Mouse (Mus musculus): ENCODE measurements around the gene Mdm2. TPM values are rescaled to one million over a fixed set of nuclear protein-coding genes. Genes with fewer than 3 reads are reported as not detected.

Mdm2 gene
- total and polyA plus RNA-seq, 3 experiments = 35.3 to 601 (median 42.2) TPM

DNA sequence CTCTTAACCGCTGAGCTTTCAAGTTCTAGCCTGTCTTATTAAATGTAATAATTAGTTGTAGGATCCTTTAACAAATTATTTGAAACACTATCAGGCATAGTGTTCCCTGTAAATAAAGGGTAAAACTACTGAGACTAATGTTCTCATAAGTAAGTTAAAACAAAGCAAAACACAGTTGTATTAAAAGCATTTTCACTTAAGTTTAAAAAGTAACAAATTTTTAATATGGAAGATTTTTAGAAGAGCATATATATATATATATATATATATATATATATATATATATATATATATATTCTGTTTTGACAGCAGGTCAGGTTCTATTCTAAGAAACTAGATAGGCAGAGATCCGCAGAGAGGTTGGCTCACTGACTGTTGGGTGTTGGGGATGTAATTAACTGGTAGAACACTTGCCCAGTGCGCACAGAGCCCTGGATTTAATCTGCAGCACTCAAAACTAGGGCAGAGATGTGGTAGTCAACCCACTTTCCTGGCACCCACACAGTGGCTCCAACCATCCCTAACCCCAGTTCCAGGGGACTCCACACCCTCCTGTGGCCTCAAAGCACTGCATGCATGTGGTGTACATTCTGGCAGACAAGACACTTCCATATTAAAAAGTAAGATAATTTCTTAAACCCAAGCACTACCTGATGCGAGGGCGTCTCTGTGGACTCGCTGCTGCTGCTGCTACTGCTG, 16.2 kb downstream of the Mdm2 start:
- no peak for DNase-seq (ENCODE audit: low read depth, low spot score)
- H3K4me3 ChIP-seq (ENCODE audit: control insufficient read depth in 1 of 2, insufficient read depth in 1 of 2, low read depth in 2 of 2, low read length in 2 of 2) = no peak overlapping the region
- no peak overlapping the region for H3K27ac ChIP-seq (ENCODE audit: control insufficient read depth, low read depth, low read length)
- H3K36me3 ChIP-seq (ENCODE audit: control insufficient read depth in 1 of 2, insufficient read depth in 2 of 2, low read length in 2 of 2) = peaks cover 0 to 47% of the 10 kb centered on the region in 2 experiments; a peak in 2 of 4 replicates
- H3K9ac ChIP-seq (ENCODE audit: control insufficient read depth, low read depth, low read length, poor library complexity, severe bottlenecking) = no peak overlapping the region
- TF ChIP-seq ZNF384 (IDR thresholded peaks at IDR 0.05; ENCODE audit: low read depth, low read length) = no peak
- no peak for TF ChIP-seq ZC3H11A (IDR thresholded peaks at IDR 0.05; ENCODE audit: low read depth, low read length)
- TF ChIP-seq CTCF (IDR thresholded peaks at IDR 0.05 in 2 of 3, conservative IDR thresholded peaks at IDR 0.05 in 1 of 3; ENCODE audit: control insufficient read depth in 1 of 3, insufficient read depth in 1 of 3, low read depth in 2 of 3, low read length in 3 of 3, poor library complexity in 1 of 3, severe bottlenecking in 1 of 3) = no peak
- no peak for TF ChIP-seq MXI1 (IDR thresholded peaks at IDR 0.05; ENCODE audit: low read depth, low read length)
- no peak for TF ChIP-seq USF1 (IDR thresholded peaks at IDR 0.05; ENCODE audit: low read depth, low read length)
- no peak for TF ChIP-seq UBTF (IDR thresholded peaks at IDR 0.05; ENCODE audit: borderline replicate concordance, insufficient read depth, low read depth, low read length)
- TF ChIP-seq HCFC1 (IDR thresholded peaks at IDR 0.05; ENCODE audit: low read depth, low read length) = no peak
- no peak for TF ChIP-seq ZKSCAN1 (IDR thresholded peaks at IDR 0.05; ENCODE audit: low read depth, low read length)
- TF ChIP-seq EP300 (IDR thresholded peaks at IDR 0.05; ENCODE audit: low read depth in 1 of 2, low read length in 2 of 2) = no peak
- H3K27me3 ChIP-seq (ENCODE audit: control insufficient read depth in 1 of 2, insufficient read depth in 2 of 2, low read length in 2 of 2) = no peaks in the 10 kb centered on the region
- no peaks in the 10 kb centered on the region for H3K9me3 ChIP-seq (replicated peaks; ENCODE audit: insufficient read depth, low read length)
- H3K4me1 ChIP-seq (ENCODE audit: control insufficient read depth in 1 of 2, insufficient read depth in 2 of 2, low read length in 2 of 2) = no peaks in the 10 kb centered on the region
- no peaks in the 10 kb centered on the region for H3K79me2 ChIP-seq (ENCODE audit: control insufficient read depth, insufficient read depth, low read length, poor library complexity)

DNA sequence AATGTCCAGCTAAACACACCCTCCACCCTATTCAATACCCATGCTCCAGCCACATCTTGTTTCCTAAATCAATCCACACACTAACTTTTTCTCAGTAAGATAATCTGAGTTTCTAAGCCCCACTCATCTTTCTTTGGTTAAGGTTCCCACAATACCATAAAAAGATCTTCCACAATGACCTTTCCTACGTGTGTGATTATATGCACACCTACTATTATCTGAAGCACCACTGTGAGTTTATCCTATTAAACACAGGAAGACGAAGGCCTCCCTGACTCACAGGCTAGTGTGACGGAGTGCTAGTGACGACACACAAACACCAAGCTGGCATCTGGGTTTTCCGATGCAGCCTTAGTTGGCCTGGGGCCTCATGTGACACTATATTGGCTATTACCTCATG, 17.6 kb downstream of the Mdm2 start:
- Histone ChIP-seq H3K36me3 (ENCODE audit: control insufficient read depth in 1 of 2, insufficient read depth in 2 of 2, low read length in 2 of 2) (peaks cover 0 to 41% of the 10 kb centered on the region in 2 experiments; a peak in 2 of 4 replicates), H3K4me3 (ENCODE audit: control insufficient read depth in 1 of 2, insufficient read depth in 1 of 2, low read depth in 2 of 2, low read length in 2 of 2) (no peak overlapping the region), H3K27me3 (ENCODE audit: control insufficient read depth in 1 of 2, insufficient read depth in 2 of 2, low read length in 2 of 2) (no peaks in the 10 kb centered on the region), H3K9ac (ENCODE audit: control insufficient read depth, low read depth, low read length, poor library complexity, severe bottlenecking) (no peak overlapping the region), H3K4me1 (ENCODE audit: control insufficient read depth in 1 of 2, insufficient read depth in 2 of 2, low read length in 2 of 2) (no peaks in the 10 kb centered on the region), H3K9me3 (replicated peaks; ENCODE audit: insufficient read depth, low read length) (no peaks in the 10 kb centered on the region), H3K27ac (ENCODE audit: control insufficient read depth, low read depth, low read length) (no peak overlapping the region), H3K79me2 (ENCODE audit: control insufficient read depth, insufficient read depth, low read length, poor library complexity) (no peaks in the 10 kb centered on the region)
- TF ChIP-seq ETS1 (IDR thresholded peaks at IDR 0.05; ENCODE audit: low read depth, low read length) (no peak), RAD21 (IDR thresholded peaks at IDR 0.05; ENCODE audit: low read depth, low read length) (no peak), E2F4 (IDR thresholded peaks at IDR 0.05; ENCODE audit: borderline replicate concordance, low read depth, low read length) (no peak), HCFC1 (IDR thresholded peaks at IDR 0.05; ENCODE audit: low read depth, low read length) (no peak), CHD2 (IDR thresholded peaks at IDR 0.05; ENCODE audit: low read length) (no peak), POLR2AphosphoS2 (IDR thresholded peaks at IDR 0.05; ENCODE audit: low read length) (no peak), ZKSCAN1 (IDR thresholded peaks at IDR 0.05; ENCODE audit: low read depth, low read length) (no peak), MAX (IDR thresholded peaks at IDR 0.05; ENCODE audit: low read length) (no peak), RCOR1 (IDR thresholded peaks at IDR 0.05; ENCODE audit: low read depth, low read length) (no peak), ZNF384 (IDR thresholded peaks at IDR 0.05; ENCODE audit: low read depth, low read length) (no peak), NRF1 (IDR thresholded peaks at IDR 0.05; ENCODE audit: insufficient read depth, low read depth, low read length, poor library complexity, severe bottlenecking) (no peak), ZC3H11A (IDR thresholded peaks at IDR 0.05; ENCODE audit: low read depth, low read length) (no peak), EP300 (IDR thresholded peaks at IDR 0.05; ENCODE audit: low read depth in 1 of 2, low read length in 2 of 2) (no peak), POLR2A (IDR thresholded peaks at IDR 0.05; ENCODE audit: control insufficient read depth in 1 of 2, insufficient read depth in 1 of 2, low read depth in 1 of 2, low read length in 2 of 2, poor library complexity in 1 of 2) (no peak), SIN3A (IDR thresholded peaks at IDR 0.05; ENCODE audit: low read length) (no peak), UBTF (IDR thresholded peaks at IDR 0.05; ENCODE audit: borderline replicate concordance, insufficient read depth, low read depth, low read length) (no peak)
- DNase-seq (ENCODE audit: low read depth, low spot score) = no peak
